Mouse (Mus musculus): ENCODE results near the gene Dars. TPM values are rescaled to one million over a fixed set of nuclear protein-coding genes. Genes with fewer than 3 reads are reported as not detected.

Dars gene
- polyA plus RNA-seq, 1 experiment from 2014 or later, result 109 TPM

- Histone ChIP-seq H3K27ac (ENCODE audit: low read depth) (no peak overlapping the region), H3K4me2 (ENCODE audit: low read length) (no peak overlapping the region), H3K9ac (ENCODE audit: low read length) (no peak overlapping the region), H3K4me3 (ENCODE audit: low read depth, low read length) (no peak overlapping the region), H3K9me3 (ENCODE audit: control insufficient read depth, low read length) (no peaks in the 10 kb centered on the region), H3K36me3 (ENCODE audit: control insufficient read depth, insufficient read depth, low read length) (no peaks in the 10 kb centered on the region), H3K27me3 (replicated peaks; ENCODE audit: control insufficient read depth, insufficient read depth, low read length) (no peaks in the 10 kb centered on the region), H3K4me1 (replicated peaks; ENCODE audit: control insufficient read depth, insufficient read depth, low read length) (0 out of 2 replicates have a peak, but pooled peaks cover 4% of the 10 kb centered on the region)
- DNase-seq (ENCODE audit: low spot score) (no peak), ATAC-seq (replicated peaks; ENCODE audit: low FRiP score, low TSS enrichment, low read depth) (no peak)
- 86% methylated on average over 10 of the region's 10 CpGs for WGBS
Observed at GRCm38 (mm10) chr1:128456271-128456670, 39.1 kb upstream of the Dars start.

GRCm38 (mm10) chr1:128452210-128452609 is 35.0 kb upstream of the Dars start:
- H3K9ac ChIP-seq (ENCODE audit: low read length), result no peak overlapping the region
- H3K4me3 ChIP-seq (ENCODE audit: low read depth, low read length), result no peak overlapping the region
- 82% methylated on average over 3 of the region's 3 CpGs for WGBS
- no peaks in the 10 kb centered on the region for H3K27me3 ChIP-seq (replicated peaks; ENCODE audit: control insufficient read depth, insufficient read depth, low read length)
- no peak overlapping the region for H3K27ac ChIP-seq (ENCODE audit: low read depth)
- ATAC-seq (replicated peaks; ENCODE audit: low FRiP score, low TSS enrichment, low read depth), result no peak
- DNase-seq (ENCODE audit: low spot score), result no peak
- no peaks in the 10 kb centered on the region for H3K36me3 ChIP-seq (ENCODE audit: control insufficient read depth, insufficient read depth, low read length)
- H3K4me2 ChIP-seq (ENCODE audit: low read length), result no peak overlapping the region
- 0 out of 2 replicates have a peak, but pooled peaks cover 4% of the 10 kb centered on the region for H3K4me1 ChIP-seq (replicated peaks; ENCODE audit: control insufficient read depth, insufficient read depth, low read length)
- no peaks in the 10 kb centered on the region for H3K9me3 ChIP-seq (ENCODE audit: control insufficient read depth, low read length)

GRCm38 (mm10) chr1:128451183-128451582 is 34.0 kb upstream of the Dars start:
- DNase-seq (ENCODE audit: low spot score) (no peak), ATAC-seq (replicated peaks; ENCODE audit: low FRiP score, low TSS enrichment, low read depth) (no peak)
- Histone ChIP-seq H3K4me3 (ENCODE audit: low read depth, low read length) (no peak overlapping the region), H3K27ac (ENCODE audit: low read depth) (no peak overlapping the region), H3K9ac (ENCODE audit: low read length) (no peak overlapping the region), H3K36me3 (ENCODE audit: control insufficient read depth, insufficient read depth, low read length) (no peaks in the 10 kb centered on the region), H3K27me3 (replicated peaks; ENCODE audit: control insufficient read depth, insufficient read depth, low read length) (no peaks in the 10 kb centered on the region), H3K4me2 (ENCODE audit: low read length) (no peak overlapping the region), H3K4me1 (replicated peaks; ENCODE audit: control insufficient read depth, insufficient read depth, low read length) (no peaks in the 10 kb centered on the region), H3K9me3 (ENCODE audit: control insufficient read depth, low read length) (no peaks in the 10 kb centered on the region)
- 83% methylated on average over 4 of the region's 4 CpGs for WGBS

- H3K9me3 ChIP-seq (ENCODE audit: control insufficient read depth, low read length), result no peaks in the 10 kb centered on the region
- H3K4me2 ChIP-seq (ENCODE audit: low read length), result no peak overlapping the region
- no peaks in the 10 kb centered on the region for H3K36me3 ChIP-seq (ENCODE audit: control insufficient read depth, insufficient read depth, low read length)
- no peak overlapping the region for H3K4me3 ChIP-seq (ENCODE audit: low read depth, low read length)
- WGBS, result 78% methylated on average over 7 of the region's 7 CpGs
- H3K9ac ChIP-seq (ENCODE audit: low read length), result no peak overlapping the region
- H3K27me3 ChIP-seq (replicated peaks; ENCODE audit: control insufficient read depth, insufficient read depth, low read length), result no peaks in the 10 kb centered on the region
- DNase-seq (ENCODE audit: low spot score) (no peak), ATAC-seq (replicated peaks; ENCODE audit: low FRiP score, low TSS enrichment, low read depth) (no peak)
- H3K27ac ChIP-seq (ENCODE audit: low read depth), result no peak overlapping the region
- H3K4me1 ChIP-seq (replicated peaks; ENCODE audit: control insufficient read depth, insufficient read depth, low read length), result no peaks in the 10 kb centered on the region
Observed at GRCm38 (mm10) chr1:128447206-128447902, 30.2 kb upstream of the Dars start.

- no peaks in the 10 kb centered on the region for H3K36me3 ChIP-seq (ENCODE audit: control insufficient read depth, insufficient read depth, low read length)
- H3K9me3 ChIP-seq (ENCODE audit: control insufficient read depth, low read length), result no peaks in the 10 kb centered on the region
- H3K9ac ChIP-seq (ENCODE audit: low read length), result no peak overlapping the region
- no peak for DNase-seq (ENCODE audit: low spot score)
- no peak overlapping the region for H3K4me3 ChIP-seq (ENCODE audit: low read depth, low read length)
- no peak overlapping the region for H3K4me2 ChIP-seq (ENCODE audit: low read length)
- H3K27ac ChIP-seq (ENCODE audit: low read depth), result no peak overlapping the region
- H3K27me3 ChIP-seq (replicated peaks; ENCODE audit: control insufficient read depth, insufficient read depth, low read length), result no peaks in the 10 kb centered on the region
- 0 out of 2 replicates have a peak, but pooled peaks cover 3% of the 10 kb centered on the region for H3K4me1 ChIP-seq (replicated peaks; ENCODE audit: control insufficient read depth, insufficient read depth, low read length)
- 62% methylated on average over 9 of the region's 9 CpGs for WGBS
- ATAC-seq (replicated peaks; ENCODE audit: low FRiP score, low TSS enrichment, low read depth), result no peak
Observed at GRCm38 (mm10) chr1:128443890-128444839, 27.0 kb upstream of the Dars start.

GRCm38 (mm10) chr1:128441129-128441473 is 23.9 kb upstream of the Dars start:
- Histone ChIP-seq H3K9me3 (ENCODE audit: control insufficient read depth, low read length) (no peaks in the 10 kb centered on the region), H3K4me2 (ENCODE audit: low read length) (no peak overlapping the region), H3K27ac (ENCODE audit: low read depth) (no peak overlapping the region), H3K27me3 (replicated peaks; ENCODE audit: control insufficient read depth, insufficient read depth, low read length) (no peaks in the 10 kb centered on the region), H3K4me3 (ENCODE audit: low read depth, low read length) (no peak overlapping the region), H3K9ac (ENCODE audit: low read length) (no peak overlapping the region), H3K36me3 (ENCODE audit: control insufficient read depth, insufficient read depth, low read length) (no peaks in the 10 kb centered on the region), H3K4me1 (replicated peaks; ENCODE audit: control insufficient read depth, insufficient read depth, low read length) (0 out of 2 replicates have a peak, but pooled peaks cover 3% of the 10 kb centered on the region)
- ATAC-seq (replicated peaks; ENCODE audit: low FRiP score, low TSS enrichment, low read depth) (no peak), DNase-seq (ENCODE audit: low spot score) (no peak)
- 17% methylated on average over 5 of the region's 5 CpGs for WGBS

GRCm38 (mm10) chr1:128440386-128441128 is 23.4 kb upstream of the Dars start:
- 59% methylated on average over 16 of the region's 16 CpGs for WGBS
- H3K27me3 ChIP-seq (replicated peaks; ENCODE audit: control insufficient read depth, insufficient read depth, low read length), result no peaks in the 10 kb centered on the region
- DNase-seq (ENCODE audit: low spot score) (no peak), ATAC-seq (replicated peaks; ENCODE audit: low FRiP score, low TSS enrichment, low read depth) (no peak)
- no peak overlapping the region for H3K27ac ChIP-seq (ENCODE audit: low read depth)
- H3K4me2 ChIP-seq (ENCODE audit: low read length), result no peak overlapping the region
- no peaks in the 10 kb centered on the region for H3K36me3 ChIP-seq (ENCODE audit: control insufficient read depth, insufficient read depth, low read length)
- H3K4me1 ChIP-seq (replicated peaks; ENCODE audit: control insufficient read depth, insufficient read depth, low read length), result 0 out of 2 replicates have a peak, but pooled peaks cover 3% of the 10 kb centered on the region
- H3K9me3 ChIP-seq (ENCODE audit: control insufficient read depth, low read length), result no peaks in the 10 kb centered on the region
- no peak overlapping the region for H3K4me3 ChIP-seq (ENCODE audit: low read depth, low read length)
- no peak overlapping the region for H3K9ac ChIP-seq (ENCODE audit: low read length)

- Histone ChIP-seq H3K4me1 (replicated peaks; ENCODE audit: control insufficient read depth, insufficient read depth, low read length) (0 out of 2 replicates have a peak, but pooled peaks cover 3% of the 10 kb centered on the region), H3K9ac (ENCODE audit: low read length) (no peak overlapping the region), H3K36me3 (ENCODE audit: control insufficient read depth, insufficient read depth, low read length) (no peaks in the 10 kb centered on the region), H3K4me2 (ENCODE audit: low read length) (no peak overlapping the region), H3K27me3 (replicated peaks; ENCODE audit: control insufficient read depth, insufficient read depth, low read length) (no peaks in the 10 kb centered on the region), H3K4me3 (ENCODE audit: low read depth, low read length) (no peak overlapping the region), H3K9me3 (ENCODE audit: control insufficient read depth, low read length) (no peaks in the 10 kb centered on the region), H3K27ac (ENCODE audit: low read depth) (no peak overlapping the region)
- WGBS, result 92% methylated on average over 4 of the region's 4 CpGs
- DNase-seq (ENCODE audit: low spot score) (no peak), ATAC-seq (replicated peaks; ENCODE audit: low FRiP score, low TSS enrichment, low read depth) (no peak)
Observed at GRCm38 (mm10) chr1:128439618-128440017, 22.4 kb upstream of the Dars start.

Data from intestine, embryonic 14.5 days (tissue).